Mouse (Mus musculus): Measurements from ENCODE around the gene Styk1. TPM values are rescaled to one million over a fixed set of nuclear protein-coding genes. Genes with fewer than 3 reads are reported as not detected.
"Not testable (repeated sequence)": the region's sequence is repeated elsewhere in the genome, so short reads cannot be mapped to it uniquely, and the experiment has no call there.

The Styk1 gene
- polyA plus RNA-seq, 1 experiment from 2014 or later = 1.9 TPM

DNA sequence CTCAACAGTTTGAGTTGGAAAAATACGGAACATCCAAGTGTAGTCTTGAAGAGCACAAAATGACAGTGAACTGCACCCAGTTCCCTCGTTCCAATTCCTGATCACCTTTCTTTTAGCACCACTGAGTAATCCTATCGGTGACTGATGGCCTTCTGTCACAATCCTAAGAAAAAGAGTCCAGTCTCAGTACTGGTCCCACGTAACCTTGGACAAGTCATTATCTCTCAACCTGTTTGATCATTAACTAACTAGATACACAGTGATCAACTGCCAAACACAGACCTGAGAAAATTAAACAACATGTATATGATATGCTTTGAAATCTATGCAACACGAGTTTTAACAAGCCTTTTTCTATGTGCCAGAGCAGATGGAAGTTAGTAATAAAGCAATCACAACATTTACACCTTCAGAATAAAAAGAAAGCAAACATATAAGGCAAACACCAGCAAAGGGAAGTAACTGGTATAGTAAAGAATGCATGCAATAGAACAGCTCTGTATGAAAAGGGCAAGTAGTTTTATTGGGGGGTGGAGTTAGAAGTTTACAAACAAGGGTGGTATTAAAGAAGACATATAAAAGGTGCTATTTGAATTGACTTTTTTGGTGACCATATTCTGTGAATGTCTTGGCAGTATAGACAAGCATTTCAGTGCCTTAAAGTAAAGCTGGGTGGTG is 58.8 kb downstream of the Styk1 start:
- WGBS = 88% methylated on average over 5 of the region's 5 CpGs
- no peak for DNase-seq (ENCODE audit: low spot score)
- H3K4me3 ChIP-seq = no peak overlapping the region
- no peaks in the 10 kb centered on the region for H3K36me3 ChIP-seq
- no peak overlapping the region for H3K27ac ChIP-seq
- H3K27me3 ChIP-seq (ENCODE audit: low read depth, poor library complexity, severe bottlenecking) = no peaks in the 10 kb centered on the region
- H3K4me1 ChIP-seq = peaks cover 6% of the 10 kb centered on the region
- no peaks in the 10 kb centered on the region for H3K9me3 ChIP-seq (replicated peaks)

DNA sequence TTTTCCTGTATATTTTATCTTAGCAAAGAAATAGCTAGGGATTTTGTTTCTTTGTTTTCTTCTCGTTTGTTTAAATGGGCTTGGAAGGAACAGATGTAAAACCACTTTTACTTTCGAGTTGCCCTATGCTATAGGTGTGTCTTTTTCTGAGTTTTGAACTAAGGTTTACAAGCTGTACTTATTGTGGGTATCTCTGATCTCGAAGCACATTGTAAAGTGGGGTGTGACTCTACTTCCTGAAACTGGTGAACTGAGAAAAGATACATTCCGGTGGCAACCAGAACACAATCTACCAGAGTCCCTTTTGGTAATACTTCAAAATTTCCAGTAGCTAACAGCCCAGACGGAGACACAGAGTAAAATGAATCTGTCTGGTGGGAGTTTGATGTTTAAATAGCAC is 59.5 kb downstream of the Styk1 start:
- Histone ChIP-seq H3K36me3 (peaks cover 4% of the 10 kb centered on the region; the same call in 1 of the 2 replicates), H3K9me3 (replicated peaks) (no peaks in the 10 kb centered on the region), H3K27me3 (ENCODE audit: low read depth, poor library complexity, severe bottlenecking) (no peaks in the 10 kb centered on the region), H3K4me3 (peak overlapping the region; percentile 74; the same call in 1 of the 2 replicates), H3K4me1 (peaks cover 6% of the 10 kb centered on the region), H3K27ac (no peak overlapping the region)
- no peak for DNase-seq (ENCODE audit: low spot score)
- 92% methylated on average over 5 of the region's 5 CpGs for WGBS

DNA sequence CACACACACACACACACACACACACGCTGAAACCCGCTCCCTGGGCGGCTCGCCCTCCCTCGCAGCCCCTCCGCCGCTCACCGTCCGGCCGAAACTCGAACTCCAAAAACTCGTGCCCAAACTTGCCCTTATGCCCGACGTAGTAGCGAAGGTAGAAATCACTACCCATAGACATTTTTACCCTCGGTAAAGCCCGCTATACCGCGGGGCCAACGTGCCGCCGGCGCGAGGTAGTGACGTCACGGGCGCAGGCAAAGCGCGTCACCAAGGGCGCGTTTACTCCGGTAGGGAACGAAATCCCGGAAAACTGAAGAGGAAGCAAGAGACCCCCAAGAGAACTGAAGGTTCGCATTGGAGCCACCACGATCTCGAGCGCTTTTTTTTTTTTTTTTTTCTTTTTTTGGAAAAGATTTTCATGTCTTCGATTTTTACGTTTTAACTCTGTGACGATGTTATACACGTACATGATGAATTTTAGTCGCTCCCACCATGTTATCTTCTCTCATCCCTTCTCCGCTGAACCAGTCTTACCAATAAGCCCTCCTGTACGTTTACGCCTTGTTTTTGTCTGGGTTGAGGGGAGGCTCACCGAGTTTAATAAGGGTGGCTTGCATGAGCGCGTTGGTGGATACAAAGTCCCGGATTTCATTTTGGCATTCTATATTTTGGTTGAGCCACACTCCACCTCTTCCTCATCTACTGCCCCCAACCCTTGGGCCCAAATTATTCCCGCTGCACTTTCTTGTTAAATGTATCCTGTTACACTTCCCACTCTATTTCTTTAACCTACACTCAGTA is 60.2 kb downstream of the Styk1 start, which contains the start of gene Magohb:
Magohb (minus strand) TSS at position 254 of the 798 bp plus-strand sequence.
- no peaks in the 10 kb centered on the region for H3K27me3 ChIP-seq (ENCODE audit: low read depth, poor library complexity, severe bottlenecking)
- H3K27ac ChIP-seq = peak within 1 kb of the TSS; percentile 94
- H3K4me3 ChIP-seq = peak within 1 kb of the TSS; percentile 74
- DNase-seq (ENCODE audit: low spot score) = peak; percentile 89
- no peaks in the 10 kb centered on the region for H3K9me3 ChIP-seq (replicated peaks)
- H3K4me1 ChIP-seq = peaks cover 6% of the 10 kb centered on the region
- WGBS = 2% methylated on average over 48 of the region's 51 CpGs
- peaks cover 6% of the 10 kb centered on the region for H3K36me3 ChIP-seq

- 27% methylated on average over 10 of the region's 10 CpGs for WGBS
- H3K36me3 ChIP-seq = peaks cover 14% of the 10 kb centered on the region
- no peaks in the 10 kb centered on the region for H3K9me3 ChIP-seq (replicated peaks)
- H3K27ac ChIP-seq = peak overlapping the region; percentile 94
- peaks cover 6% of the 10 kb centered on the region for H3K4me1 ChIP-seq
- DNase-seq (ENCODE audit: low spot score) = no peak
- no peaks in the 10 kb centered on the region for H3K27me3 ChIP-seq (ENCODE audit: low read depth, poor library complexity, severe bottlenecking)
- peak overlapping the region; percentile 74 for H3K4me3 ChIP-seq
Observed at GRCm38 (mm10) chr6:131292276-131292990, 61.0 kb downstream of the Styk1 start.

GRCm38 (mm10) chr6:131290430-131290829 is 63.0 kb downstream of the Styk1 start:
- Histone ChIP-seq H3K36me3 (peaks cover 28% of the 10 kb centered on the region), H3K27ac (no peak overlapping the region), H3K9me3 (replicated peaks) (no peaks in the 10 kb centered on the region), H3K4me1 (peaks cover 6% of the 10 kb centered on the region), H3K4me3 (no peak overlapping the region), H3K27me3 (ENCODE audit: low read depth, poor library complexity, severe bottlenecking) (no peaks in the 10 kb centered on the region)
- DNase-seq (ENCODE audit: low spot score) = no peak
- 30% methylated on average over 2 of the region's 2 CpGs for WGBS

DNA sequence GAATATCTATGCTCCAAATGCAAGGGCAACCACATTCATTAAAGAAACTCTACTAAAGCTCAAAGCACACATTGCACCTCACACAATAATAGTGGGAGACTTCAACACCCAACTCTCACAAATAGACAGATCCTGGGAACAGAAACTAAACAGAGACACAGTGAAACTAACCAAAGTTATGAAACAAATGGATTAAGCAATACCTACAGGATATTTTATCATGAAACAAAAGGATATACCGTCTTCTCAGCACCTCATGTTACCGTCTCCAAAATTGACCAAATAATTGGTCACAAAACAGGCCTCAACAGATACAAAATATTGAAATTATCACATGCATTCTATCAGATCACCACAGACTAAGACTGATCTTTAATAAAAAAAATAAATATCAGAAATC is 75.2 kb downstream of the Styk1 start:
- not testable (repeated sequence) for DNase-seq (ENCODE audit: low spot score); H3K4me1 ChIP-seq; H3K27ac ChIP-seq; H3K9me3 ChIP-seq (replicated peaks); H3K4me3 ChIP-seq; H3K27me3 ChIP-seq (ENCODE audit: low read depth, poor library complexity, severe bottlenecking)
- WGBS = 97% methylated on average over 2 of the region's 2 CpGs
- peaks cover 22% of the 10 kb centered on the region for H3K36me3 ChIP-seq

DNA sequence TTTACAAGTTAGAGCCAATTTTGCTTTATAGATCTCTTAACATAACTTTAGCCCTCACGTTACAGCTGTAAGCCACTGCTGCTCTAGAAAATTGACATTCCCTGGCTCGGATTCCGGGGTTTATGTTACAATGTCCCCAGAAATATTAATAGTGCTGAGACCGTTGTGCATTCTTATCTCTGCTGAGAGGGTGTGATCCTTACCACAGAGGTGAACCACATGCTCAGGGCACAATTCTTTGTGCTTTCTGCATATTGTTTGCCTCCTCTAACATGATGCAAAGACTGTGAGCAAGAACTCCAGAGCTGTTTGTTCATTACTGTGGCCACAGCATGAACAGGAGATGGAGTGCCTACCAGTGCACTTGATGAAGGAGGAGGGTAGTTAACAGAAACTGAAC is 76.7 kb downstream of the Styk1 start:
- DNase-seq (ENCODE audit: low spot score) = no peak
- Histone ChIP-seq H3K27ac (no peak overlapping the region), H3K9me3 (replicated peaks) (no peaks in the 10 kb centered on the region), H3K27me3 (ENCODE audit: low read depth, poor library complexity, severe bottlenecking) (no peaks in the 10 kb centered on the region), H3K36me3 (peaks cover 7% of the 10 kb centered on the region), H3K4me3 (no peak overlapping the region), H3K4me1 (no peaks in the 10 kb centered on the region)
- 91% methylated on average over 4 of the region's 4 CpGs for WGBS

GRCm38 (mm10) chr6:131272311-131272710 is 81.1 kb downstream of the Styk1 start:
- Histone ChIP-seq H3K27me3 (ENCODE audit: low read depth, poor library complexity, severe bottlenecking) (no peaks in the 10 kb centered on the region), H3K36me3 (peaks cover 4% of the 10 kb centered on the region; the same call in 1 of the 2 replicates), H3K9me3 (replicated peaks) (no peaks in the 10 kb centered on the region), H3K4me3 (no peak overlapping the region), H3K4me1 (no peaks in the 10 kb centered on the region), H3K27ac (no peak overlapping the region)
- 90% methylated on average over 1 of the region's 1 CpGs for WGBS
- DNase-seq (ENCODE audit: low spot score) = no peak

DNA sequence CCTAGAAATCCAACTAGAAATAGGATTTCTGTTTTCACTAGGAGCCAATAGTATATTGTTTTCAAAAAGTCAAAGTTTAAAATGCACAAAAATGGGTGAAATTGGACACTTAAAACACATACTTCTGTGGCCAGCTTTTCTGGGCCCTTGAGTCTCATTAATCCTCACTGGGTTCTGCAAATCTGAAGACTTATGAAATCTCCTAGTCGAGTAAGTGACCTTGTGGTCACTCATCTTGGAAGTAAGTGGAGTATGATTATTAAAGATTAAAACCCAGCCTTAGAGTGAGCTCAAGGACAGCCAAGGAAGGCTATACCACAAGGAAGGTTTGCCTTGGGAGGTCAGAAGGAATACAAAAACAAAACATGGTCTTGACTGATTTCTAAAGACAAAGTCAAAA is 83.1 kb downstream of the Styk1 start:
- Histone ChIP-seq H3K27me3 (ENCODE audit: low read depth, poor library complexity, severe bottlenecking) (no peaks in the 10 kb centered on the region), H3K4me1 (no peaks in the 10 kb centered on the region), H3K9me3 (replicated peaks) (no peaks in the 10 kb centered on the region), H3K36me3 (no peaks in the 10 kb centered on the region), H3K27ac (no peak overlapping the region), H3K4me3 (no peak overlapping the region)
- WGBS = 66% methylated on average over 1 of the region's 1 CpGs
- DNase-seq (ENCODE audit: low spot score) = no peak

GRCm38 (mm10) chr6:131269599-131269998 is 83.8 kb downstream of the Styk1 start:
- Histone ChIP-seq H3K4me1 (no peaks in the 10 kb centered on the region), H3K27ac (no peak overlapping the region), H3K4me3 (no peak overlapping the region), H3K9me3 (replicated peaks) (no peaks in the 10 kb centered on the region), H3K27me3 (ENCODE audit: low read depth, poor library complexity, severe bottlenecking) (no peaks in the 10 kb centered on the region), H3K36me3 (no peaks in the 10 kb centered on the region)
- no peak for DNase-seq (ENCODE audit: low spot score)
- 94% methylated on average over 2 of the region's 2 CpGs for WGBS

GRCm38 (mm10) chr6:131264175-131264574 is 89.2 kb downstream of the Styk1 start:
- Histone ChIP-seq H3K36me3 (no peaks in the 10 kb centered on the region), H3K4me1 (no peaks in the 10 kb centered on the region), H3K9me3 (replicated peaks) (no peaks in the 10 kb centered on the region), H3K27ac (no peak overlapping the region), H3K27me3 (ENCODE audit: low read depth, poor library complexity, severe bottlenecking) (no peaks in the 10 kb centered on the region), H3K4me3 (no peak overlapping the region)
- no peak for DNase-seq (ENCODE audit: low spot score)
- WGBS = 89% methylated on average over 5 of the region's 5 CpGs

- Histone ChIP-seq H3K27me3 (ENCODE audit: low read depth, poor library complexity, severe bottlenecking) (no peaks in the 10 kb centered on the region), H3K9me3 (replicated peaks) (no peaks in the 10 kb centered on the region), H3K36me3 (no peaks in the 10 kb centered on the region), H3K27ac (no peak overlapping the region), H3K4me3 (no peak overlapping the region), H3K4me1 (no peaks in the 10 kb centered on the region)
- 68% methylated on average over 3 of the region's 3 CpGs for WGBS
- no peak for DNase-seq (ENCODE audit: low spot score)
Observed at GRCm38 (mm10) chr6:131262778-131263177, 90.6 kb downstream of the Styk1 start.

DNA sequence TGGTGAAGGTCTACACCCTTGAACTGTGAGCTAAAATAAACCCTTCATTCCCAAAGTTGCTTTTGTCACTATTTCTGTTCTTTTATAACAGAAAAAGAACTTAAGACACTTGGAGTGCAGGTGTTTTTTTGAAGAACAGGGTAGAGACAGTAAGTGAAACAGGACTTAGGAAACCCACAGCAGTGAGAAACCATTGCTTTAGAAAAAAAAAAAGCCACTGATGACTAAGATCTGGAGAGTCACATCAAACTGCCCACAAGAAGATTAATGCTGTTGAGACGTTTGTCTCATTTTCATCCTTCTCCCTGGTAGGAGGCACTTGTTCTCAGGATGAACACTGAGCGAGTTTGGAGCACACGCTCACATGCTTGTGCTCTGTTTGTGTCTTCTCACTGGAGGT is 91.4 kb downstream of the Styk1 start:
- H3K4me3 ChIP-seq = no peak overlapping the region
- H3K36me3 ChIP-seq = no peaks in the 10 kb centered on the region
- no peak for DNase-seq (ENCODE audit: low spot score)
- no peaks in the 10 kb centered on the region for H3K4me1 ChIP-seq
- H3K27ac ChIP-seq = no peak overlapping the region
- 82% methylated on average over 3 of the region's 3 CpGs for WGBS
- H3K9me3 ChIP-seq (replicated peaks) = no peaks in the 10 kb centered on the region
- no peaks in the 10 kb centered on the region for H3K27me3 ChIP-seq (ENCODE audit: low read depth, poor library complexity, severe bottlenecking)

All from limb, embryonic 10.5 days (tissue).